Mouse (Mus musculus): ENCODE measurements around the gene Cdc14a.

The Cdc14a gene

DNA sequence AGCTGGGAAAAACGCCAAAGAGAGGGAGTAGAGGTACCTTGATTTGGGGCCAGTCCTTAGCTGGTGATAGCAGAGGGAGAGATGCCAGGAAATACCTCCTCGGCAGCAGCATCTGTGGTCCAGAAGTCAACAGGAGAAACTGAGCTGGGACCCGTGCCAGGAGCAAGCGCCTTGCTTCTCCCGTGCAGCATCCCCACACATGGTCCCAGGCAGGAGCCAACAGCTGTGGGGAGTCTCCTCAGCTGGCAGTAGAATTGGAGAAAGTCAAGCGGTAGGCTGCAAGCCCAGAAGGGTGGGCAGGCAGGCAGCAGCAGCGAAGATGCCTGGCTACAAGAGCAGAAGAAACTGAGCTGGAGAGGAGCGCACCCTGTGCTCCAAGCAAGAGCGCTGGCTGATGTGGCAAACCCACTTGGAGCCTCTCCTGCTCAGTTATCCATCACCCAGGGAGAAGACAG, 170.7 kb downstream of the Cdc14a start, which contains the start of gene Gpr88:
TSS of gene Gpr88 (minus strand) at position 427 of the 455 bp plus-strand sequence.
- peak; percentile 8 for DNase-seq

DNA sequence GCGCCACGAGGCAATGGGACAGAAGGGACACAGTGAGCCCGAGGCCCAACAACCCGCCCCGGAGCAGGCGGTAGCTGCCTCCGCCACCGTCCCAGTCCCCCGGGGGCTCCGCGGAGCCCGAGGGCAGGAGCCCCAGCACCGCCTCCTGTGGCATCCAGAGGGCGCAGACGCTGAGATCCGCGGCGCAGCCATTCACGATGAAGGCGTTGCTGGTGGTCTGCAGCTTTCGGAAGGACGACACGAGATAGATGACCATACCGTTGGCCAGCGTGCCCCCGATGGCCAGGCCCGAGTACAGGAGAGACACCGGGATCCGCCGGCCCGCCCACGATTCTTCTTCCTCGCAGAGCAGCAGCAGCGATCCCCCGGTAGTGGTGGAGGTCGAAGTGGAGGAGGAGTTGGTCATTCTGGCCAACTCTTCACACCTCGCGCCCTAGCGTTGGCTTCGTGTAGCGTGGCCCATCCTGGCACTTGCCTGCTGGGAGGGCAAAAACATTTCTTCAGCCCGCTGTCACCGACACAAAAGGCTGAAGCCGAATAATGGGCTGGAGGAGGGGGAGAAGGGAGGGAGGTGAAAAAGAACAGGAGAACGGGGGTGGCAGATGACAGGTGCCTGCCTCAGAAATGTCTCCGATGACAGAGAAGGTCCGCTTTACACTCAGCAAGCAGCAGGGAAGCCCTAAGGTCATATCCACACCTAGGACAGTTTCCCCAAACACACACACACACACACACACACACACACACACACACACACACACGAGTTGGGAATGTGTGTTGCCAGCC, 171.4 kb downstream of the Cdc14a start:
- peak; percentile 3 for DNase-seq

GRCm38 (mm10) chr3:116251481-116252254, 172.2 kb downstream of the Cdc14a start:
- peak; percentile 20 for DNase-seq

DNA sequence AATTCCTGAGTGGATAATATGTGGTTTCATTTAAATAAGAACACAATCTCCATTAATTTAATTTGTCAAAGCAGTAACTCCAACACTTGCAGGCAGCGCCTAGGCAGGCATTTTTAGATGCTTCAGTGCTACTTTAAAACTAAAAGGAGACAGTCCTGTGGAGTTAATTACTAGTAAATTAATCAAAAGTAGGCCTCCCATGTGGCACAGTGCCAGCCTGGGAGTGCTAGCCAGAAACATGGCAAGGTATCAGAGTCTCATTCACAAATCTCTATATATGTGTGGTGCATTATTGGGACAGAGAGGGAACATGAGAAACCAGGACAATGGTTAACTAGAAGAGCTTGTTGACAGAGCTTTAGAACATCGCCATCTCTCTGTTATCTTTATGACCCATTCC, 174.8 kb downstream of the Cdc14a start:
- DNase-seq: no peak

- no peak for DNase-seq
Observed at GRCm38 (mm10) chr3:116244476-116244875, 179.4 kb downstream of the Cdc14a start.

DNA sequence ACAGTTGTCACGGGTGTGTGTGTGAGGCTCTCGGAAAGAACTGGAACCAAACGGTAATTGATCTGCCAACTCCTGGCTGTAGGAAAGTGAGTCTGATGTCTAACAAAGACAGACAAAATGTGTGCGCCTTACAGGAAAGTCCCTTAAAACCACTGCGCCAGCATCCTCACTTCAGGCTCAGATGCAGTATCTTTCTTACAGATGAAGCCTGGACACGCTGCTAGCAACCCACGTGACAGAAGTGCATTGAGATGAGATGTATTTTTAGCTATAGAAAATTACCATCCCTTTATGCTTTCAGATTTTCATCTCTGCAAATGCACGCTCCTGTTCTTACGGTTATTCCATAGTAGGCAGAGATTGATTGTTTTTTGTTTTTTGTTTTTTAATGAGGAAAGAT, 181.1 kb downstream of the Cdc14a start:
- no peak for DNase-seq

DNA sequence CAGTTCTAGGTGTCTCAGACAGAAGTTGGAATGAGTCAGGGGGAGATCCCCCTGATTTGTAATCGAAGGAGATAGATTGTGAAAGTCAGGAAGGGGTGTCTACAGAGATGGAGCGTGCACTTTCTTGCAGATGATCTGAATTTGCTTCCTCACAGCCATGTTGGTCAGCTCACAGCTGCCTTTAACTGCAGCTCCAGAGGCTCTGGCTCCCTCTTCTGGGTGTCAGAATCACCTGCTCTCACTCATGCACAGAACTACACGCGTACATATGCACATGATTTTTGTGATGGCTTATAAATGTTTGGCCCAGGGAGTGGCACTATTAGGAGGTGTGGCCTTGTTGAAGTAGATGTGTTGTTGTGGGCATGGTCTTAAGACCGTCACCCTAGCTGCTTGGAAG, 186.3 kb downstream of the Cdc14a start:
- no peak for DNase-seq

- DNase-seq: no peak
Observed at GRCm38 (mm10) chr3:116236856-116237255, 187.0 kb downstream of the Cdc14a start.

GRCm38 (mm10) chr3:116233515-116233914, 190.3 kb downstream of the Cdc14a start:
- DNase-seq: no peak

- no peak for DNase-seq
Observed at GRCm38 (mm10) chr3:116232763-116233162, 191.1 kb downstream of the Cdc14a start.

DNA sequence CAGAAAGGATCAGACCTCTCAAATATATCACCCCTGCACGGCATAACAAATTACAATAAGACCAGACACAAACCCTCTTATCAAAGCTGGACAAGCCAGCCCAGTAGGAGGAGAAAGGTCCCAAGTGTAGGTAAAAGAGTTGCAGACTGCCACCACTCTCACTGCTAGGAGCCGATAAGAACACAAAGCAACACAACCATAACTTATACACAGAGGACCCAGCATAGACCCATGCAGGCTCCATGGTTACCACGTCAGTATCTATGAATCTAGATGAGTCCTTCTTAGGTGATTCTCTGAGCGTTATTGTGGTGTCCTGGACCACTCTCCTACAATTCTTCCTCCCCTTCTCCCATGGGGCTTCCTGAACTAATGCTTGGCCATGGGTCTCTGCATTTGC, 194.5 kb downstream of the Cdc14a start:
- DNase-seq: no peak

DNA sequence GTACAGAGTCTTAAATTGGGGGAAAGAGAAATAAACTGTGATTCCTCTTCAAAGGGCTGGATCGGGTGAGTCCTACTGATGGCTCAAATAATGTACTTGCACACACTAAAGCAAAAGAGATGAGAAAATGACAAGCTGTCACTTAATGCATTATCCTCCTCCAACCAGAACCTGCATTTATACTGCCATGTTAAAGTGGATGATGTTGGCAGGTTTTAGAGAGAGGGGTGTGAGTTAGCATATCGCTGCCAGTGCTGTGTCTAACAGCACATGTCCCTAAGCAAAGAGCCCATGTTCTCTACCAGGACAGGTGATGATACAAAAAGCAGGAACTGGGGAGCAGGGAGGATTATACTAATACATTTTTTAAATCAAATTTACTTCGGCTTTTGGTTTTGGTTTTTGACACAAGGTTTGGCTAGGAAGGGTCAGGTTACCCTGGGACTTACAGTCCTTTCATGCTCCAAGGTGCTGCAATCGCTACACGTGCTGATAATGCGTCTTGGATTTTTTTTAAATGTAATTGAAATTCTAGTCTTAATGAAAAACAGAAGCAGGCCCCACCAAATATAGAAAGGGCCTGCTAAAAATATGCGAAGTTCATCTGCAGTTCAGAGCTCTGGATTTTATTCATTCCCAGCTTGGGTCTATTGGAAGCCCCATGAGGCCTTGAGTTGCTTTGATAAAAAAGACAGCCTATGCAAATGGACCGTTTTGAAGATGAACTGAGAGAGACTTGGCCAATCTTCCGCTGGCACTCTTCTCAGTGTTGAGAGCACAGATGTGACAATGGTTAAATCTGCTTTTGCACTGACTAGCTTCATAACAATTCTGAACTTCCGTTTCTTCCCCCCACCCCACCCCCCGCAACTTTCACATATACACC, 195.2 kb downstream of the Cdc14a start:
- DNase-seq: no peak

DNA sequence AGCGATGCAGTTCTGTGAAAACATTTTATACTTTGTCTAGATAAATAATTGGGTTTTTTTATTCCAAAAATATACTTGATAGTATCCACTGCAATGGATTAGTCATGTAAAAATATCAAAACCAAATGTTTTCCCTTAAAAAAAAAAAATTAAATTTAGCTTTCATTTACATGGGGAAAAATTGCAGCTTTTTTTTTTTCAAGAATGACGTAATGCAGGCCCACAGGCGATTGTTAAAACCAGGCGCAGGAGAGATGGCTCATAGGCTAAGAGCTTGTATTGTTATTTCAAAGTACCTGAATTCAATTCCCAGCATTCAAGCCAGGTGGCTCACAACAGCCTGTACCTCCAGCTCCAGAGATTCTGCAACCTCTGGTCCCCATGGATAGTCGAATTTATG, 196.4 kb downstream of the Cdc14a start:
- DNase-seq: no peak

GRCm38 (mm10) chr3:116226915-116227314, 196.9 kb downstream of the Cdc14a start:
- DNase-seq: no peak

All from cerebellum, adult 8-10 months (tissue).